Mouse (Mus musculus): Measurements from ENCODE around the gene Ryr2. TPM values are rescaled to one million over a fixed set of nuclear protein-coding genes. Genes with fewer than 3 reads are reported as not detected.

Gene Ryr2
- total and polyA plus RNA-seq, 3 experiments, result 0.11 to 0.13 TPM; not detected in 1

GRCm38 (mm10) chr13:11781065-11781464 is 325.7 kb downstream of the Ryr2 start:
- no peaks in the 10 kb centered on the region for H3K27me3 ChIP-seq (replicated peaks)
- H3K79me2 ChIP-seq (replicated peaks; ENCODE audit: control insufficient read depth, extremely low read depth, insufficient read depth, poor library complexity, severe bottlenecking), result no peaks in the 10 kb centered on the region
- TF ChIP-seq USF2 (conservative IDR thresholded peaks at IDR 0.05; ENCODE audit: low read depth, low read length) (no peak), GABPA (IDR thresholded peaks at IDR 0.05; ENCODE audit: insufficient replicate concordance, low read depth, low read length) (no peak), MAZ (IDR thresholded peaks at IDR 0.05; ENCODE audit: low read depth, low read length) (no peak), ZKSCAN1 (IDR thresholded peaks at IDR 0.05; ENCODE audit: borderline replicate concordance, low read depth, low read length) (no peak), JUND (conservative IDR thresholded peaks at IDR 0.05; ENCODE audit: low read depth, low read length) (no peak), KAT2A (IDR thresholded peaks at IDR 0.05; ENCODE audit: insufficient replicate concordance, low read length) (no peak), HCFC1 (IDR thresholded peaks at IDR 0.05; ENCODE audit: low read depth, low read length) (no peak)
- no peak overlapping the region for H3K9ac ChIP-seq (ENCODE audit: insufficient read depth, low read depth)
- no peaks in the 10 kb centered on the region for H3K9me3 ChIP-seq (replicated peaks; ENCODE audit: low read length)
- no peak overlapping the region for H3K4me3 ChIP-seq (replicated peaks in 1 of 3; ENCODE audit: low read depth in 2 of 3, low read length in 2 of 3, poor library complexity in 1 of 3)
- no peak overlapping the region for H3K4me2 ChIP-seq (ENCODE audit: insufficient read depth, low read depth, poor library complexity, severe bottlenecking)
- dilution Hi-C loops (cut with MboI; ENCODE audit: extremely low pct_ligation_motif_present, extremely low pct_unique_long_range_greater_than_20kb, low sequenced_read_pairs), result no loop called here
- peaks cover 0 to 4% of the 10 kb centered on the region in 2 experiments; a peak in 1 of 4 replicates for H3K4me1 ChIP-seq (ENCODE audit: control insufficient read depth in 1 of 2, insufficient read depth in 2 of 2)
- no peak overlapping the region for H3K27ac ChIP-seq (ENCODE audit: insufficient read depth, low read depth)
- no peaks in the 10 kb centered on the region for H3K36me3 ChIP-seq (replicated peaks in 1 of 2; ENCODE audit: control insufficient read depth in 1 of 2, insufficient read depth in 1 of 2, low read length in 1 of 2)
- in situ Hi-C loops (cut with MboI; ENCODE audit: low pct_ligation_motif_present, low pct_unique_long_range_greater_than_20kb, low sequenced_read_pairs), result no loop called here
- DNase-seq (ENCODE audit: extremely low read depth), result no peak

GRCm38 (mm10) chr13:11777726-11778125 is 329.0 kb downstream of the Ryr2 start:
- DNase-seq (ENCODE audit: extremely low read depth), result no peak
- TF ChIP-seq PAX5 (IDR thresholded peaks at IDR 0.05; ENCODE audit: low read length) (no peak), JUN (IDR thresholded peaks at IDR 0.05; ENCODE audit: insufficient read depth, low read depth, low read length) (no peak), MAZ (IDR thresholded peaks at IDR 0.05; ENCODE audit: low read depth, low read length) (no peak), ZNF384 (IDR thresholded peaks at IDR 0.05; ENCODE audit: low read depth, low read length) (no peak), CHD1 (IDR thresholded peaks at IDR 0.05; ENCODE audit: low read depth, low read length) (no peak), MYC (IDR thresholded peaks at IDR 0.05; ENCODE audit: low read depth, low read length) (no peak), E2F4 (IDR thresholded peaks at IDR 0.05; ENCODE audit: insufficient replicate concordance, low read depth, low read length) (no peak), BHLHE40 (IDR thresholded peaks at IDR 0.05; ENCODE audit: low read depth, low read length) (no peak)
- Histone ChIP-seq H3K27ac (ENCODE audit: insufficient read depth, low read depth) (no peak overlapping the region), H3K9me3 (replicated peaks; ENCODE audit: low read length) (no peaks in the 10 kb centered on the region), H3K9ac (ENCODE audit: insufficient read depth, low read depth) (no peak overlapping the region), H3K4me2 (ENCODE audit: insufficient read depth, low read depth, poor library complexity, severe bottlenecking) (no peak overlapping the region), H3K4me1 (ENCODE audit: control insufficient read depth in 1 of 2, insufficient read depth in 2 of 2) (no peaks in the 10 kb centered on the region), H3K4me3 (replicated peaks in 1 of 3; ENCODE audit: low read depth in 2 of 3, low read length in 2 of 3, poor library complexity in 1 of 3) (no peak overlapping the region), H3K79me2 (replicated peaks; ENCODE audit: control insufficient read depth, extremely low read depth, insufficient read depth, poor library complexity, severe bottlenecking) (no peaks in the 10 kb centered on the region), H3K27me3 (replicated peaks) (no peaks in the 10 kb centered on the region), H3K36me3 (replicated peaks in 1 of 2; ENCODE audit: control insufficient read depth in 1 of 2, insufficient read depth in 1 of 2, low read length in 1 of 2) (no peaks in the 10 kb centered on the region)
- dilution Hi-C loops (cut with MboI; ENCODE audit: extremely low pct_ligation_motif_present, extremely low pct_unique_long_range_greater_than_20kb, low sequenced_read_pairs), result no loop called here
- in situ Hi-C loops (cut with MboI; ENCODE audit: low pct_ligation_motif_present, low pct_unique_long_range_greater_than_20kb, low sequenced_read_pairs), result no loop called here

DNA sequence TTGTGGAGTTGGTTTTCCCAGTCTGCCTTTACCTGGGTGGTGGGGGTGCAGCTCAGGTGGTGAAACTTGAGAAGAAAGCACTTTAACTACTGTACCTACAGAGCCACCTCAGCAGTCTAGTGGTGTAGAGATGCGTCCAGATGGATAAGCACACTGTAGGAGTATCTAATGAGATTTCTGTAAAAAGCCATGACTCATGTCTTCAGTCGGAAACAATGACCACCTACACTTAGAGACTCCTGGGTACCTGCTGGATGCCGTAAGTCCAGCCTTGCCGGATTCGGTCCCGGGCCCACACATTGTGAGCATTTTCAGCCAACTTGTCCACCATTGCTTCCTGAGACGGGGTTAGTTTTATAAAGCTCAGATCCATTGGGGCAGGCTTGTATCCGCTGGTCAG is 334.6 kb downstream of the Ryr2 start:
- no peaks in the 10 kb centered on the region for H3K9me3 ChIP-seq (replicated peaks; ENCODE audit: low read length)
- no peaks in the 10 kb centered on the region for H3K36me3 ChIP-seq (replicated peaks in 1 of 2; ENCODE audit: control insufficient read depth in 1 of 2, insufficient read depth in 1 of 2, low read length in 1 of 2)
- TF ChIP-seq MAX (IDR thresholded peaks at IDR 0.05; ENCODE audit: low read length) (no peak), JUN (IDR thresholded peaks at IDR 0.05; ENCODE audit: insufficient read depth, low read depth, low read length) (no peak), PAX5 (IDR thresholded peaks at IDR 0.05; ENCODE audit: low read length) (no peak), RCOR1 (conservative IDR thresholded peaks at IDR 0.05; ENCODE audit: low read depth, low read length) (no peak), POLR2AphosphoS2 (IDR thresholded peaks at IDR 0.05; ENCODE audit: low read depth, low read length) (no peak), JUND (conservative IDR thresholded peaks at IDR 0.05; ENCODE audit: low read depth, low read length) (no peak), NRF1 (IDR thresholded peaks at IDR 0.05; ENCODE audit: low read depth, low read length) (no peak), SIN3A (IDR thresholded peaks at IDR 0.05; ENCODE audit: low read length) (no peak), EP300 (IDR thresholded peaks at IDR 0.05; ENCODE audit: low read length) (no peak), GABPA (IDR thresholded peaks at IDR 0.05; ENCODE audit: insufficient replicate concordance, low read depth, low read length) (no peak), RAD21 (IDR thresholded peaks at IDR 0.05; ENCODE audit: low read depth, low read length) (no peak), TBP (conservative IDR thresholded peaks at IDR 0.05; ENCODE audit: low read depth, low read length) (no peak), SMC3 (IDR thresholded peaks at IDR 0.05; ENCODE audit: low read depth, low read length) (no peak), POLR2A (IDR thresholded peaks at IDR 0.05; ENCODE audit: low read depth, low read length) (no peak), MYC (IDR thresholded peaks at IDR 0.05; ENCODE audit: low read depth, low read length) (no peak)
- in situ Hi-C loops (cut with MboI; ENCODE audit: low pct_ligation_motif_present, low pct_unique_long_range_greater_than_20kb, low sequenced_read_pairs), result no loop called here
- H3K27me3 ChIP-seq (replicated peaks), result no peaks in the 10 kb centered on the region
- no peak overlapping the region for H3K9ac ChIP-seq (ENCODE audit: insufficient read depth, low read depth)
- H3K4me2 ChIP-seq (ENCODE audit: insufficient read depth, low read depth, poor library complexity, severe bottlenecking), result no peak overlapping the region
- no peaks in the 10 kb centered on the region for H3K4me1 ChIP-seq (ENCODE audit: control insufficient read depth in 1 of 2, insufficient read depth in 2 of 2)
- no peak overlapping the region for H3K4me3 ChIP-seq (replicated peaks in 1 of 3; ENCODE audit: low read depth in 2 of 3, low read length in 2 of 3, poor library complexity in 1 of 3)
- no peaks in the 10 kb centered on the region for H3K79me2 ChIP-seq (replicated peaks; ENCODE audit: control insufficient read depth, extremely low read depth, insufficient read depth, poor library complexity, severe bottlenecking)
- dilution Hi-C loops (cut with MboI; ENCODE audit: extremely low pct_ligation_motif_present, extremely low pct_unique_long_range_greater_than_20kb, low sequenced_read_pairs), result no loop called here
- no peak for DNase-seq (ENCODE audit: extremely low read depth)
- no peak overlapping the region for H3K27ac ChIP-seq (ENCODE audit: insufficient read depth, low read depth)

Data from CH12.LX (cell line).